Mouse (Mus musculus) retina, postnatal 1 day (tissue): ENCODE results near the gene Zbtb22.
A peak's percentile ranks its signal among the peaks of the same experiment; 100 is the strongest.

Experiments
- DNase-seq: peaks from one replicate; pipeline ENCODE4 v3.0.0-alpha.2; 2012

The Zbtb22 gene

DNA sequence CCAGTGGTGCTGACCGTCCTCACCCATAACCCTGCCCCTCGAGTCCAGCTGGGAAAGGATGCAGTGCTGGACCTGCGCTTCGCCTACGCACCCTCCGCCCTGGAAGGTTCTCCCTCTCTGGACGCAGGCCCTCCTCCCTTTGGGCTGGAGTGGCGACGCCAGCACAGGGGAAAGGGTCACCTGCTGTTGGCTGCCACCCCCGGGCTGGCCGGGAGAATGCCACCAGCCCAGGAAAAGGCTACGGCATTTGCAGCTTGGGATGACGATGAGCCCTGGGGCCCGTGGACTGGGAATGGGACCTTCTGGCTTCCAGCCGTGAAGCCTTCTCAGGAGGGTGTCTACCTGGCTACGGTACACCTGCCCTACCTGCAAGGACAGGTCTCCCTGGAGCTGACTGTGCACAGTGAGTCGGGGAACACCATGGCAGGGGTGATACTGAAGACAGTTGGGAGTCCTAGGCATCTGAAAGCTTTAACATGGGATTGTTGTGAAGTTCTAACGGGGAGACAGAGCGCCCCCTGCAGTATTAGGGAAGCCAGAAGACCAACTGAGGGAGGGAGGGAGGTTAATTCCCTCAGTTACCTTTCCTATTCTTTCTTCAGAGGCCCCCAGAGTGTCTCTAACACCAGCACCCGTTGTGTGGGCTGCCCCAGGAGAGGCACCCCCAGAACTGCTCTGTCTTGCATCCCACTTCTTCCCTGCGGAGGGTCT, 9.9 kb downstream of the Zbtb22 start:
- DNase-seq, result no peak

DNA sequence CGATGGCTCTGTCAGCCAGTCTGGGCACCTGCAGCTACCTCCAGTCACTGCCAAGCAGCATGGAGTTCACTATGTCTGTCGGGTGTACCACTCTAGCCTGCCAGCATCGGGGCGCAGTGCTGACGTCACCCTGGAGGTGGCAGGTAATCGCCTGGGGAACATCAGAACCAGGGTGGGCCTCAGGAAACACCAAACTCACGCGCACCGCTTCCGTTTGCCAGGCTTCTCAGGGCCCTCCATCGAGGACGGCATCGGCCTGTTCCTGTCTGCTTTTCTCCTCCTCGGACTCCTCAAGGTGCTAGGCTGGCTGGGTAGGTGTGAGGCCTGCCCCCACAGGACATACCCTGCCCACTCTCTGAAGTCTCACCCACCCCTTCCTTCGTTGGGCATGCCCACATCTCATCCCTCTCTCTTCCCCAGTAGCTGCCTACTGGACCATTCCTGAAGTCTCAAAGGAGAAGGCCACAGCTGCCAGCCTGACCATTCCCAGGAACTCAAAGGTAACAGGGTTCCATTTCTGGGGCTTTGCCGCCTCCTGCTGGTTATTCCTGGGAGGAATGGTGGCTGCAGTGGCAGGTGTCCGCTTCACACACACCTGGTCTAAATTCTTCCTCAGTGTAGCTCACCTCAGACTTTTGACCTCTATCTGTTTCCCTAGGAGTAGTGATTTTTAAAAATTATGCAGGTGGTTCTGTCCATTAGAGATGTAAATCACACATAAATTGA, 10.7 kb downstream of the Zbtb22 start:
- DNase-seq, result peak; percentile 39

DNA sequence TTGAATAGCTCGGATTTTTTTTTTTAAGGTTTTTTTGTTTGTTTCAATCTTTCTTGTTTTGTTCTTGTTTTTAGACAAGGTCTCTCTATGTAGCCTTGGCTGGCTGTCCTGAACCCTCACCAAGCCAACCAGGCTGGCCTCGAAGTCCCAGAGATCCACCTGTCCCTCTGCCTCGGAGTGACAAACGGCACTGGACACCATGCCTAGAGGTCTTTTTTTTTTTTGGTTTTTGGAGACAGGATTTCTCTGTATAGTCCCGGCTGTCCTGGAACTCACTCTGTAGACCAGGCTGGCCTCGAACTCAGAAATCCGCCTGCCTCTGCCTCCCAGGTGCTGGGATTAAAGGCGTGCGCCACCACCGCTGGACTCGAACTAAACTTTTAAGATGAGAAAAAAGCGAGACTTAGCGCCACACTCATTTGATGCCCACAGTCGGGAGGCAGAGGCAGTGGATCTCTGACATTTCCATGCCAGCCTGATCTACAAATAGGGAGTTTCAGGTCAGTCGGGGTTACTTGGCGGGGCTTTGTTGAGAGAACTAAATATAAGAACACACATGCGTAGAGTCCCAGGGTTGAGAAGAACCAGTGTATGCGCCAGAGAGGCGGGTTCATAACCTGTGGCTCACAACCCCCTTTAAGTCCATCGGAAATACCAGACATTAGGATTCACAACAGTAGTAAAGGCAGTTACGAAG, 12.7 kb downstream of the Zbtb22 start:
- no peak for DNase-seq

DNA sequence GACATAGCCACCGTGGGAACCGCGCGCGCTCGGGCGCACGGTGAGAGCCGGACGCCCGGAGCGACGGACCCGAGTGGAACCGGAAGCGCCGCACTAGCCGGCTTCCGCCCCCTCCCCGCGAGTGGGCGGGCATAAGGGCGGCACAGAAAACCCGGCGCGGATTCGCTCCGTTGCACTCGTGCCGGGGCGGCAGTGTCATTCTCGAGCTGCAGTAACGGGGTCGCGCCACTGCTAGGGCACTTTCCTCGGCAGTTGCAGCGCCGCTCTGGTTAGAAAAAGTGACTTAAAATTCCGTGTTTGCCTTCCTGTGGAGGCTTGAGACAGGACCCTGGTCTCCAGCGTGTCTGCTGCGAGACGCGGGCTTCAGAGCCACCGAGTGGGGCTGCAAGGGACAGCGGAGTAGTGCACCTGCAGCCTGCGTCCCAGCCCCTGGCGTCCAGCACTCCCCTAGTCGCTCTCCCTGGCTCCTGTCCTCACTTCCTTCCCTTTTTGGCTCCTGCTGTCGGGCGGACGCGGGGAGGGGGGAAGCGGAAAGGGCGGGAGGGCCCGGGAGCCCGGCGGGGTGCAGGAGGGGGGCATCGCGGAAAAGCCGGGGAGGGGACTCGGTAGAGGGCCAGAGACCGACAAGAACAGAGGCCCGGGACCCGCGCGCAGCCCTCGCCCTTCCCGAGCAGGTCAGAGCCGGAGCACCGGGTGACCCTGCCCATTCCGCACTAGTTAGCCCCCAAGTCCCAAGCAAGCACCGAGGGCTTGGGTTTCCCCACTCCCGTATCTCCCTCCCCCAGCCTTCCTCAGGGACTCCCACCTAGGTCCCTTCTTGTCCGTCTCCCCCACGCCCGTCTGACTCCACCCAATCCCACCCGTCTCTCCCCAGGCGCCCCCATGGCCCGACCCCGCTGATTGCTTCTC, 13.9 kb downstream of the Zbtb22 start, which contains the start of gene Rgl2:
Gene Rgl2 (plus strand): TSS at position 173 of the 909 bp plus-strand sequence.
- DNase-seq, result peak; percentile 97

DNA sequence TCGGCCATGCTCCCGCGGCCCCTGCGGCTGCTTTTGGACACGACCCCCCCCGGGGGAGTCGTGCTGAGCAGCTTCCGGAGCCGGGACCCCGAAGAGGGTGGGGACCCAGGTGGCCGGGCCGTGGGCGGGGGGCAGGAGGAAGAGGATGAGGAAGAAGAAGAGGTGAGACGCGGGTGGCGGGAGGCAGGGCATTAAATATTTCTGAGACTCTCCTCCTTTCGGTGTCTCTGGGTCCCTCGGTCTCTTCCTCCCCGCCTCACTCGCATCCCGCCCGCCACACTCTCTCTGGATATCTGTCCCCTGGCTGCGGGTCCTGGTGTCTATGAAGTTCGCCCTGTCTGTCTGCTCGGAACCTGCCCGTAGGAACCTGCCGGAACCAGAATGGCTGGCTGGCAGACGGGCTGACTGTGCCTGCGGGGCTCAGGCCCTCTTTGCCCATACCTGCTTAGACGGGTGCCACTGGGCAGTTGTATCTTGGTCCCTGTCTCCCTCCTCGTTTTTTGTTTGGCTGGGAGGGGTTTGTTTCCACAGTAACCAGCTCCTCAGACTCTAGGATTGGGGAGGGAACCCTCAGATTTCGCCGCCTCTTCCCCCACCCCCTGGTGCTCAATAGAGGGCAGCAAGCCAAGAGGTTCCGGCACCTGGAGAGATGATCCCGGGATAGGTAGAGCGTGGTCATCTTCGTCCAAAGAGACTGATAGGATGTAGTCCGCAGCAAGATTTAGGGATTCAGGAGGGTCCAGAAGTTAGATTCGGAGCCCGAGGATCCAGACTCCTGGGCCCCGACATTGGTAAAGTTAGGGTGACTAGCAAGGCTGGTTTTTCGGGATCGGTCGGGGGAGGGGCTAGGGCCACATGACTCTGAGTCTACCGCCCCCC, 14.8 kb downstream of the Zbtb22 start:
- peak; percentile 43 for DNase-seq

DNA sequence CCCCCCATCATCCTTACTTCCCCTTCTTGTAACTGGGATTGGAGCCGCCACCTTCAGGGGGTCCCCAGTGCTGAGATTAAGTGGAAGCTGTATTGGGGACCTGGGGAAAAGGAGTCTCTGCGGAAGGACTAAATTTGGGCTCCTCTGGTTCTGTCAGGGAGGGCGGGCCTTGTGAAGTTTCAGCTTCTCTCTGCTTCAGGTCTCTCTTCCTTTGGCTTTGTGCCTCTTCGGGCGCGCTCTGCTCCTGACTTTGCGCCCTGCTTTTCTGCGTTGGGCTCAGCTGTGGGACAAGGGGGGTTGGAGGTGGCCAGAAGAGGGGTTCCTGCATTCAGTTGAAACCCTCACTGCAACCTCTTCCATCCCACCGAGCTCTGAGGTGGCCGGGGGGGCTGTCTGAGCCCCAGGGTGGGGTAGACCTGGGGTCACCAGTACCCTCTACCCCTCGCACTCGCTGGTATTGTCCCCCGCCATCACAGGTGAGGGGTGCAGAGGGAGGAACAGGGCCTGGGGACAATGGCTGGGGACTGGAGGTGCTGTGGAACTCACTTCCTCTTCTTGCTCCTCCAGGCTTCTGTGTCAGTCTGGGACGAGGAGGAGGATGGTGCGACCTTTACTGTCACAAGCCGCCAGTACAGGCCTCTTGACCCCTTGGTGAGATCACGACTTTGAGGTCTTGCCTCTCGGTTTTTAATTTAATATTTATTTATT, 15.6 kb downstream of the Zbtb22 start:
- no peak for DNase-seq

DNA sequence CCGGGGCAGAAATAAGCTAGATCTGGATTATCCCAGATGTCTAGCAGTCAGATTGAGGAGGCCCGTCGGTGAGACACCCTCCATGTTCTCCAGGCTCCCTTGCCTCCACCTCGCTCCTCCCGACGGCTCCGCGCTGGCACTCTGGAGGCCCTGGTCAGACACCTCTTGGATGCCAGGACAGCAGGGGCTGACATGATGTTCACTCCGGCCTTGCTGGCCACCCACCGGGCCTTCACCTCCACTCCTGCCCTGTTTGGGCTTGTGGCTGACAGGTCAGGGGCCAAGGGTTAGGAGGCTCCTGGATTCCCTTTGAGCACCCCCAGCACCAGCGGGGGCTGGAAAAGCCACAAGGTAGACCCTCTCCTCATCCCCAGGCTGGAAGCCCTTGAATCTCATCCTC, 16.2 kb downstream of the Zbtb22 start:
- no peak for DNase-seq

DNA sequence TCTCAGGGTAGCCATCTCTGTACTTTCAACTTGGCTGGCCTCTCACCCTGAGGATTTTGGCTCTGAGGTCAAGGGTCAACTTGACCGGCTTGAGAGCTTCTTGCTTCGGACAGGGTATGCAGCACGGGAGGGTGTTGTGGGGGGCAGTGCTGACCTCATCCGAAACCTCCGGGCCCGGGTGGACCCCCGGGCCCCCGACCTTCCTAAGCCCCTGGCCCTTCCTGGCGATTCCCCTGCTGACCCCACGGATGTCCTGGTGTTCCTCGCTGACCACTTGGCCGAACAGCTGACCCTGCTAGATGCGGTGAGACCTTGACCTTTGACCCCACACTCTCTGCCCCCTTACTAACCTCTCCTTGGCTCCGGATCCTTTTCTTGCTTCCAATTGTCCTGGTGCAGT, 16.7 kb downstream of the Zbtb22 start:
- no peak for DNase-seq

DNA sequence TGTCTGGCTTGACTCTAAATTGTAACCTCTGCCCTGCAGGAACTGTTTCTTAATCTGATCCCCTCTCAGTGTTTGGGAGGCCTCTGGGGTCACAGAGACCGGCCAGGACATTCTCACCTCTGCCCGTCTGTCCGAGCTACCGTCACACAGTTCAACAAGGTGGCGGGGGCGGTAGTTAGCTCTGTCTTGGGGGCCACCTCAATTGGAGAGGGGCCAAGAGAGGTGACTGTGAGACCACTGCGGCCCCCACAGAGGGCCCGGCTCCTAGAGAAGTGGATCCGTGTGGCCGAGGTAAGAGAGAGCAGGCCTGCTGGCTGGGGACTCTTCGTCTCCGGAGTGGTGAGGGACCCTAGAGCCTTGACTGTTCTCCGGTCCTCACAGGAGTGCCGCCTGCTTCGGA, 17.3 kb downstream of the Zbtb22 start:
- DNase-seq, result no peak

DNA sequence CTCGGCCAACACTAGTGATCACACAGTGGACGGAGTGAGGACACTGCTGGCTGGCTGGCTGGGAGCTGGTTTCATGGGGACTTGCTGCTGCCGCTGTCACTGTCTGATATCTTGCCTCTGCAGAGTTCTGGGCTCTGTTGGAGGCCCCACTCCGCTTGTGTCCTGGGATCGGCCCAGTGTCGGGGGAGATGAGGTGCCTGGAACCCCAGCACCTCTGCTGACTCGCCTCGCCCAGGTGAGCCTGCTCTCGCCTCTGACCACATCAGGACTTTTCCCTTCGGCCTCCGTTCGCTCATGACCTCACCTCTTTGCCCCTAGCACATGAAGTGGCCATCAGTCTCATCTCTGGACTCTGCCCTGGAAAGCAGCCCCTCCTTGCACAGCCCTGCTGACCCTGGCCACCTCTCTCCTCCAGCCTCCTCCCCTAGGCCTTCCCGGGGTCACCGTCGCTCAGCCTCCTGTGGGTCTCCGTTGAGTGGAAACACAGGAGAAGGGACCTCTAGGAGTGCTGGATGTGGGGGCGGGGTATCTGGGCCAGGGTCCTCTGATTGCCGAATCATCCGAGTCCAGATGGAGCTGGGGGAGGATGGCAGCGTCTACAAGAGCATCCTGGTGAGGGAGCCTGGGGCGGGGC, 19.8 kb downstream of the Zbtb22 start:
- no peak for DNase-seq

DNA sequence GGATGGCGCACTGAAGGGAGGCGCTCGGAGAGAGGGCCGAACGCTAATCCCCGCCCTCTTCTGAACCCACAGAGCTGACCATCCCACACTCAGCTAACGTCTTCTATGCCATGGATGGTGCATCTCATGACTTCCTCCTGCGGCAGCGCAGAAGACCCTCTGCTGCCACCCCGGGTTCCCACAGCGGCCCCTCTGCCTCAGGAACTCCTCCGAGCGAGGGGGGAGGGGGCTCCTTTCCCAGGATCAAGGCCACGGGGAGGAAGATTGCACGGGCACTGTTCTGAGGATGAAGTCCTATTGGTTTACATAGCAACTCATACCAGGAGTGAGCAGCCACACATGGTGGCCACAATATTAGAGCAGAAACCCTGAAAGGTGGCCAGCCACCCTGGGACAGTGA, 21.3 kb downstream of the Zbtb22 start:
- DNase-seq, result no peak

DNA sequence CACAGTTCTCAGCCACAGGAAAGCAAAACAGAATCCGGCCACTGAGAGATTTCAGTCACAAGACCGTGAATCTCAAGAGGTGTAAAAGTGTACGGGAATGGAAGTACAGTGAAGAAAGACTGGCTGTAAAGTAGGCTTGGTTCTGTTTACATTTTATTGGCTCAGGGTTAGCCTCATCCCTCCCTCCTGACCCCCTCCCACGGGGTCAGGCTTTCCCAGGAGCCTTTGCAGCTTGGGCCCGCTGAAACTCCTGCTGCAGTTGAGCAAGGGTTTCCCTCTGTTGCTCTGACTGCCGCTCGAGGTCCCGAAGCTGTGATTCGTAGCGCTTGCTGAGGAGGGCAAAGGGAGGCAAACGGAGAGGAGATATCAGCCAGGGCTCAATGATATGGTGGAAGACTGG, 23.1 kb downstream of the Zbtb22 start:
- no peak for DNase-seq

DNA sequence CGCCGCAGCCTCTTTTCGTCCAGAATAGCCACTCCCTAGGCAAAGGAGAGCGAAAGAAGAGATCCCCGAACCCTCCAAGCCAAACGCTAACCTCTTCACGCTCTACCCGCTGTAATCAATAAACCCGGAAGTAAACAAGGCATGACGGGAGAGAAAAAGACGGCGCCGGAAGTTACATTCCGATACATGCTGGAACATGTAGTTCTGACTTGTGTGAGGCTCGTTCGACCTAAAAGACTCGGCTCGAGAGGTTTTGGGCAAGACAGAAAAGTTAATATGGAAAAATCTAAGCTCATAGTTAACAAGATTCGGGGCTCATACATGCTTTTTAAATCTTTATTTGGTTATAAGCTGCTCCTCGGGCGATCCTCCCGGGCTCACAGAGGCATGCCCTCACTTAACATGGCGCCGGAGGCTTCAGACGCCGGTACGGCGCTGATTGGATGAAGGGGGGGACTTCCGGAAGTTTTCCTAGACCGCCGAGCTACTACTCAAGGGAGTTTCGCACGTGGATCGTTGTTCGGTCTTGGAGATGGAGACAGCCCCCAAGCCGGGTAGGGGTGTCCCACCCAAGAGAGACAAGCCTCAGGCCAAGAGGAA, 24.6 kb downstream of the Zbtb22 start, which contains the start of the genes Pfdn6 and Wdr46:
Gene Pfdn6 (minus strand): TSS at position 138 of the 600 bp plus-strand sequence.
Gene Wdr46 (plus strand): TSS at position 455 of the 600 bp plus-strand sequence.
- peak; percentile 98 for DNase-seq

DNA sequence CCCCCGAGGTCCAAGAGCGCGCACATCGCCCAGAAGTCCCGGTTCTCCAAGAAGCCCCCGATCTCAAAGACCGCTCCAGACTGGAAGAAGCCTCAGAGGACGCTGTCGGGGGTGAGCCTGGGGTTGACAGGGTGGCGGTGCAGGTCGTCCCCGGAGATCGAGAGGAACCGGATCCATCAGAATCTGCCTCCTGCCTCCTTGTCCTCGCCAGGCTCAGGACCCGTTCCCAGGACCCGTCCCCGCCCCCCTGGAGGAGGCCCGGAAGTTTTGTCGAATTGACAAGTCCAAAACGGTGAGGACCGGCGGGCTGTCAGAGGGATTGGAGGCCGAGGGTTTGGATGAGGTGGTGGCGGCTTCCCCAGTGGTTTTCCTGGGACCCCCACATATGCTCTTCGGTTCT, 25.3 kb downstream of the Zbtb22 start:
- no peak for DNase-seq

DNA sequence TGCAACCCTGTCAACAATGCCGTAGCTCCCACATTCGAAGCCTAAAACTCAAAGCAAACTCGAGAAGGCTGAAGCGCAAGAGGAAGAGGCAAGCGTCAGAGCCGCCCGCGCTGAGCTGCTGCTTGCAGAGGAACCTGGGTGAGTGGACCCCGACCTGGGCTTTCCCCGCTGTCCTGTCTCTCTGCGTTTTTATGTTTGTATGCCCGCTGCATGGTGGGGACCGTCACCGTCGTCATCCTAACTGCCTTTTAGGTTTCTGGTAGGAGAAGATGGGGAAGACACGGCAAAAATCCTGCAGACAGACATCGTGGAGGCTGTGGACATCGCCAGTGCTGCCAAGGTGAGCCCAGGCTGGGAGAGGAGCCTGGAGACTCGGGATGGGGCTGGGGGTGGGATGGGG, 25.7 kb downstream of the Zbtb22 start:
- DNase-seq, result no peak

DNA sequence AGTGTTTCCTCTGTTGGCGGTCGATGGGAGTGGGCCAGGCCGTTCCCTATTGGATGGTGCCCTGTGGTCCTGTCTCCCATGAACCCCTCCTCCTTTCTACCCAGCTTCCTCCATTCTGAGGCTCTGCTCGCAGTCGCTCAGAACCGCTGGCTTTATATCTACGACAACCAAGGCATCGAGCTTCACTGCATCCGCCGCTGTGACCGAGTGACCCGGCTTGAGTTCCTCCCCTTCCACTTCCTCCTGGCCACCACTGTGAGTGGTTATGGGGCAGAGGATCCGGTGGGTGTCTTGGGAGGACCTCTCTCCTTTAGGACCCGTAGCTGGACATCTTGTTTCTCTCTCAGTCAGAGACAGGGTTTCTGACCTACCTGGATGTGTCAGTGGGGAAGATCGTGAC, 27.8 kb downstream of the Zbtb22 start:
- DNase-seq, result no peak

DNA sequence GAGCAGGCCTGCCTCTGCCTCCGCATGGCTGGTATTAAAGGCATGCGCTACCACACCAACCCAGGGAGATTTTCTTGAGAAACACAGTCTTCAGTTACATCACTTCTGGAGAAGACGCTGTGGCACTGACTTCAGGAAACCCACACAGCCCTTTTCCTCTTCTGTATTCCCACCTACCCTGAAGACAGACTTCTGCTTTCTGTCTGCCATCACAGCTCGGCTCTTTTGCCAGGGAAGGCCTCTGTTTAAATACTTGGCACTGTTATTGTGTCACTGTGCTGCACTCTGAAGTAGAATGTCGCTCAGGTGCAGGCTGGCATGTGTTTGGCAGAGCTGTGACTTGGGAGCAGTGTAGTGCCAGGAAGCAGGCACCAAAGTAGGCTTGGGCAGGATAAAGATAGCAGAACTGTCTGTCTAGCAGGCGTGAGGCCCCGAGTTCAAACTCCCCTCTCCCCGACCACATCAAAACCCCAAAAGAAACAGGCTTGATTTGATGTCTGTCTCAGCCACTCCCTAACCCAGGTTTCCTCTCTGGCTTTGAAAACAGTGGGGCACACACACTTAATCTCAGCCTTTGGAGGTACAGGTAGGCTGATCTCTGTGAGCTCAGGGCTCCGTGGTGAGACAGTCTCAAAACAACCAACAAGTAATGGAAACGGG, 31.9 kb downstream of the Zbtb22 start:
- DNase-seq, result no peak

DNA sequence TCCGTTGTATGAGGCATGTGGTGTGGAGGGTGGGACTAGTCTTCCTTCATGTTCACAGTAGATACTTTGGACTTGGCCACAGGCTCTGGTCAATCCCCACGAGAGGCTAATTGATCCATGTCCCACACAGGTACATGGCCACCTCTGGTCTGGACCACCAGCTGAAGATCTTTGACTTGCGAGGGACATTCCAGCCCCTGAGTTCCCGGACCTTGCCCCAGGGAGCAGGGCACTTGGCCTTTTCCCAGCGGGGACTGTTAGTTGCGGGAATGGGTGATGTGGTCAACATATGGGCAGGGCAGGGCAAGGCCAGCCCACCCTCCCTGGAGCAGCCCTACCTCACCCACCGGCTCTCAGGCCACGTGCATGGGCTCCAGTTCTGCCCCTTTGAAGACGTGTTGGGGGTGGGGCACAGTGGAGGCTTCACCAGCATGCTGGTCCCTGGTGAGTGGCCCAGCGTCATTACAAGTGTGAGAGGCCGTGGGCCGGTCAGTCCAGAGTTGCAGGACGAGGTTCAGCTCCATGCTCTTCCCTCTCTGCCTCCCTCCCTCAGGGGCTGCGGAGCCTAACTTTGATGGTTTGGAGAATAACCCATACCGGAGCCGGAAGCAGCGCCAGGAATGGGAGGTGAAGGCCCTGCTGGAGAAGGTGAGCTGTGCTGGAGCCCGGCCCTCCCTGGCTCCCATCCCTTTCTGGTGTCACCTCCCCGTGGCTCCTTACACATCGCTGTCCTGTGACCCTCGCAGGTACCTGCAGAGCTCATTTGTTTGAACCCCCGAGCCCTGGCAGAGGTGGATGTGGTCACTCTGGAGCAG, 32.6 kb downstream of the Zbtb22 start:
- DNase-seq, result no peak
